Mouse (Mus musculus) lung, embryonic 14.5 days (tissue): ENCODE data around the gene A030014E15Rik. TPM values are rescaled to one million over a fixed set of nuclear protein-coding genes. Genes with fewer than 3 reads are reported as not detected.

ENCODE experiments used
- ATAC-seq: fragments of 200-750 bp; cut with Nextera tagmentation; 2 replicates; pipeline ENCODE4 v1.8.0; 2017; ENCODE audit warnings: mild to moderate bottlenecking, moderate TSS enrichment, moderate library complexity; ENCODE audit not compliant: insufficient read depth
- DNase-seq: peaks from one replicate; pipeline ENCODE4 v3.0.0-alpha.2; 2015
- H3K27ac ChIP-seq: fragments of 300-500 bp; sonication (generic); 2 replicates; pipeline ENCODE4 v1.5.1; 2014; ENCODE audit warnings: low read depth, mild to moderate bottlenecking, moderate library complexity
- H3K27me3 ChIP-seq: fragments of 300-500 bp; sonication (generic); 2 replicates; pipeline ENCODE4 v1.6.1; 2014; ENCODE audit warnings: low read length, control low read depth; ENCODE audit not compliant: insufficient read depth
- H3K36me3 ChIP-seq: fragments of 300-500 bp; sonication (generic); 2 replicates; pipeline ENCODE4 v1.6.1; 2014; ENCODE audit warnings: control low read depth; ENCODE audit not compliant: insufficient read depth
- H3K4me1 ChIP-seq: fragments of 300-500 bp; sonication (generic); 2 replicates; pipeline ENCODE4 v1.6.1; 2014; ENCODE audit warnings: antibody characterized with exemption, control low read depth; ENCODE audit not compliant: insufficient read depth
- H3K4me2 ChIP-seq: fragments of 300-500 bp; sonication (generic); 2 replicates; pipeline ENCODE4 v1.6.1; 2014; ENCODE audit warnings: mild to moderate bottlenecking
- H3K4me3 ChIP-seq: fragments of 300-500 bp; sonication (generic); 2 replicates; pipeline ENCODE4 v1.5.1; 2014; ENCODE audit warnings: low read depth, low read length
- H3K9ac ChIP-seq: fragments of 300-500 bp; sonication (generic); 2 replicates; pipeline ENCODE4 v1.6.1; 2014
- H3K9me3 ChIP-seq: fragments of 300-500 bp; sonication (generic); 2 replicates; pipeline ENCODE4 v1.6.1; 2016; ENCODE audit warnings: low read depth, low read length, control low read depth
- CTCF ChIP-seq: IDR thresholded peaks from 2 replicates; pipeline ENCODE4 v1.5.1; 2016; ENCODE audit warnings: antibody characterized with exemption, low read depth
- WGBS: fragments of 180-500 bp; shearing (Covaris S2); extraction: QIAGEN DNeasy Blood & Tissue Kit; methylation state at CpG from one replicate; pipeline ENCODE4 v1.1.7; 2014; 5-methylcytosine and 5-hydroxymethylcytosine counted together
- polyA plus RNA-seq: library from polyadenylated mRNA; unstranded; fragments of >200 nt; fragmentation: Nextera tagmentation; extraction: Ambion mirVana; gene quantifications from 2 replicates; pipeline ENCODE4 v1.2.1, GENCODE M21; 2014

The A030014E15Rik gene
- polyA plus RNA-seq, 1 experiment from 2014 or later: not detected

DNA sequence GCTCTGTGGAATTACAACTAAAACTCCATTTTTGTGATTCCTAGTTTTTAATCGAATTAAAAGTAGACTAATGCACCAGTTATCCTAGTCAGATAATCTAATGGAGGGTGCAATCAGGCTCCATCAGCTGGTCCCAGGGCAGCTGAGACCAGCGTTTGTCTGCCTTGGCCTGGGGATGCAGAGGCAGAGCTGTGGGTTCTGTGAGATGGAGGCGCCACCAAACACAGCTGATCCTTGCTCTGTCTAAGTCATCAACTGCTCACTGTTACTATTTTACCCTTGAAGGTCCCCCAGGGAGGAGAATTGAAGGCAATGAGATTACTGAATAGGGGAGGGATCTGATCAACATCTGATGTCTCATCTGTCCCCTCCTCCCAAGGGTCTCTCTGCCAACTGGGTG is 41.7 kb downstream of the A030014E15Rik start:
- TF ChIP-seq CTCF: no peak
- ATAC-seq (no peak), DNase-seq (no peak)
- Histone ChIP-seq H3K4me1 (no peaks in the 10 kb centered on the region), H3K4me3 (no peak overlapping the region), H3K9me3 (no peaks in the 10 kb centered on the region), H3K36me3 (no peaks in the 10 kb centered on the region), H3K27me3 (no peaks in the 10 kb centered on the region), H3K27ac (no peak overlapping the region), H3K4me2 (no peak overlapping the region), H3K9ac (no peak overlapping the region)
- WGBS: 64% methylated on average over 3 of the region's 3 CpGs

DNA sequence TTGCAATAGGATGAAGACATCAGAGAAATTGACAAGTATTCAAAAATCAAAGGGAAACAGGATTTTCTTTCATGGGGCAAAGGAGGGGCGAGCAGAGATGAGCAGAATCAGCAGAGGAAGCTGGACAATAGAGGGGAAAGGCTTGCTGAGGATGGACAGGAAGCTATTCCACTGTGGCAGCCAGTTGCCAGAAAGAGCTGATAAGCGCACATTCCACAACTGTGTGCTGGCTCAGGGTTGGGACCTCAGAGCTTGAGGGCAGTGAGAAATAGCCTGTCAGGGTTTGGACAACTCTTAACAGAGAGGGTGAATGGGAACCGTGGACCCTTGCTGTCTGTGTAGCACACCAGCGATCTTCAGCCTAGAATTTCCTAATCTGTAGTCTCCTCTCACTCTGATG is 47.3 kb downstream of the A030014E15Rik start:
- peak; percentile 84 for ATAC-seq

DNA sequence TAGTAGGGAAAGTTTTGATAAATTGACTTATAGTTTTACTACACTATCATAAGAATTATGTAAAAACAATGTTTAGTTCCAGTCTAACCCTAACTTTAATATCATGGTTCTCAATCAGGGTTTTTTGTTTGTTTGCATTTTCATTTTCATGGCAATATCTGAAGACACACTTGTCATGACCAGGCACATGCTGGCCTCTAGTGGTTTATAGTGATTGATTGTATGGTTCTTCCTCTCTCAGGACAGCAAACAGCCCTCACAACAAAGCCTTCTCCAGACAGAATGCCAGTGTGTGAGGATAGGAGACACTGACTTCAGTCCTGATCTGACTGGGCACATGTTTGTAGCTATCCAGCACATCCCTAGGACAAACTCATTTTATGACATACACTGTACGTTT is 48.5 kb downstream of the A030014E15Rik start:
- Histone ChIP-seq H3K27me3 (no peaks in the 10 kb centered on the region), H3K4me3 (no peak overlapping the region), H3K9me3 (no peaks in the 10 kb centered on the region), H3K4me2 (no peak overlapping the region), H3K4me1 (peaks cover 8% of the 10 kb centered on the region; the same call in 1 of the 2 replicates), H3K27ac (peak overlapping the region; percentile 69), H3K9ac (no peak overlapping the region), H3K36me3 (no peaks in the 10 kb centered on the region)
- ATAC-seq: no peak
- no peak for TF ChIP-seq CTCF
- DNase-seq: no peak
- 69% methylated on average over 1 of the region's 1 CpGs for WGBS

More for the DNA sequence above, 47.3 kb downstream of the A030014E15Rik start:
- Histone ChIP-seq H3K4me2 (no peak overlapping the region), H3K9ac (no peak overlapping the region), H3K27ac (peak overlapping the region; percentile 67; the same call in 1 of the 2 replicates), H3K27me3 (no peaks in the 10 kb centered on the region), H3K4me3 (no peak overlapping the region), H3K36me3 (no peaks in the 10 kb centered on the region), H3K9me3 (no peaks in the 10 kb centered on the region), H3K4me1 (peaks cover 8% of the 10 kb centered on the region; the same call in 1 of the 2 replicates)
- DNase-seq: peak; percentile 69
- 17% methylated on average over 4 of the region's 4 CpGs for WGBS
- TF ChIP-seq CTCF: no peak

DNA sequence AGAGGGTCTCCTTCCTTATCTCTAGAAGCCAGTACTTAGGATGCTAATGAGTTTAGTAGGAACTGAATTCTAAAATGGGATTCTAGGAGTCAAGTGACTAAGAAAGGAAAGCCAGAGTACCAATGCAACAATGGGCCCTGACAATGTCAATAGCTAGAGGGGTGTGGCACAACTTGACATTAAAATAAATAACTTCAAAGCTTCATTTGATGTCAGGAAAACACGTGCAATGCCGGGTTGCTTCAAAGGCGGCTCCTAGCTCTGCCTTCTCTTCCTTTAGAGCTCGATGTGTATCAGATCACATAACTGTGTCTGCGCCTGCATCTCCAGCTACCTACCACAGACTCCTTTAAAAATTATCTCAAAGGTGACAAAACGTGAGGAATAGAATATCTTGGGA is 49.2 kb downstream of the A030014E15Rik start:
- Histone ChIP-seq H3K4me2 (0 out of 2 replicates have a peak overlapping the region, but pooled peaks have one; percentile 5), H3K27ac (no peak overlapping the region), H3K9ac (no peak overlapping the region), H3K4me1 (peaks cover 8% of the 10 kb centered on the region; the same call in 1 of the 2 replicates), H3K27me3 (no peaks in the 10 kb centered on the region), H3K9me3 (no peaks in the 10 kb centered on the region), H3K36me3 (no peaks in the 10 kb centered on the region), H3K4me3 (no peak overlapping the region)
- ATAC-seq: no peak
- DNase-seq: peak; percentile 50
- 46% methylated on average over 6 of the region's 6 CpGs for WGBS
- TF ChIP-seq CTCF: no peak

DNA sequence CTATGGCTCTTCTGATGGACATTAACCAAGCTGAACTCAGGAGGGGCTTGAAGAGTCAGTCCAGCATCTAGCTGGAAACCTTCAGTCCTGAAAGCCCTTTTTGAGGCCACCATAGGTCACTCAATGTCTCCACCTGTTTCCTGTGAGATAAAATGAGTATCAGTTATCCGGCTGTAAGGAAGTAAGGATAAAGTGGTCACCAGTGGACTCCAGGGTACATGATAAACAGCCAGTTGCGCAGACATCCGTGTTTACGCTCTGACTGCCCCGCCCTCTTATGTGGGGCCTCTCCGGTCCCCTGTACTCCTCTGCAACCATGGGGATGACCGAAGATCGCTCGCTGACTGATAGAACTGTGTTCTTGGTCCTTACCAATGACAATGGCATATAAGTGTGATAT is 49.6 kb downstream of the A030014E15Rik start:
- Histone ChIP-seq H3K9ac (no peak overlapping the region), H3K4me2 (0 out of 2 replicates have a peak overlapping the region, but pooled peaks have one; percentile 5), H3K4me3 (no peak overlapping the region), H3K4me1 (peaks cover 8% of the 10 kb centered on the region; the same call in 1 of the 2 replicates), H3K9me3 (no peaks in the 10 kb centered on the region), H3K27me3 (no peaks in the 10 kb centered on the region), H3K36me3 (no peaks in the 10 kb centered on the region), H3K27ac (no peak overlapping the region)
- DNase-seq (peak; percentile 66), ATAC-seq (peak; percentile 67; the same call in 1 of the 2 replicates)
- 71% methylated on average over 9 of the region's 9 CpGs for WGBS
- no peak for TF ChIP-seq CTCF

Other genes starting within 250 kb of the A030014E15Rik start
- gene Mff, start 200.0 kb upstream of the A030014E15Rik start, polyA plus RNA-seq: 214 and 224 TPM in 2 replicates
- not detected in 2 replicates for gene Tm4sf20, start 156.5 kb upstream of the A030014E15Rik start, polyA plus RNA-seq
- gene Gm47791, start 153.7 kb upstream of the A030014E15Rik start, polyA plus RNA-seq: not detected in 2 replicates
- gene Agfg1, start 85.4 kb upstream of the A030014E15Rik start, polyA plus RNA-seq: 47.8 and 48.4 TPM in 2 replicates
- gene A030005L19Rik, start 11.6 kb upstream of the A030014E15Rik start, polyA plus RNA-seq: 0.32 TPM in 1 of 2 replicates, not detected in the other
- not detected in 2 replicates for gene Gm6217, start 6.5 kb downstream of the A030014E15Rik start, polyA plus RNA-seq
- gene A030003K21Rik, start 18.5 kb downstream of the A030014E15Rik start, polyA plus RNA-seq: not detected in 2 replicates
- gene Gm7544, start 31.1 kb downstream of the A030014E15Rik start, polyA plus RNA-seq: not detected in 2 replicates
- not detected in 2 replicates for gene Gm47955, start 35.4 kb downstream of the A030014E15Rik start, polyA plus RNA-seq
- not detected in 2 replicates for gene Gm47959, start 75.6 kb downstream of the A030014E15Rik start, polyA plus RNA-seq
- 0.51 and 0.80 TPM in 2 replicates for gene Slc19a3, start 113.5 kb downstream of the A030014E15Rik start, polyA plus RNA-seq
- gene Krtap28-10, start 117.6 kb downstream of the A030014E15Rik start, polyA plus RNA-seq: not detected in 2 replicates
- gene Gm47969, start 120.0 kb downstream of the A030014E15Rik start, polyA plus RNA-seq: not detected in 2 replicates
- gene A030005K14Rik, start 134.5 kb downstream of the A030014E15Rik start, polyA plus RNA-seq: not detected in 2 replicates
- gene Krtap28-13, start 136.0 kb downstream of the A030014E15Rik start, polyA plus RNA-seq: not detected in 2 replicates
- 0.18 TPM in 1 of 2 replicates, not detected in the other for gene Ccl20, start 191.8 kb downstream of the A030014E15Rik start, polyA plus RNA-seq
- 0.20 TPM in 1 of 2 replicates, not detected in the other for gene Daw1, start 234.8 kb downstream of the A030014E15Rik start, polyA plus RNA-seq